Mouse (Mus musculus) cerebellum, adult 2 months (tissue): ENCODE measurements around the gene Cdc42bpb.

Source experiments
- CTCF ChIP-seq: fragments of 200-500 bp; IDR thresholded peaks from 2 replicates; pipeline ENCODE4 v1.5.1; 2011; ENCODE audit warnings: low read depth, mild to moderate bottlenecking, control low read depth, low read length, moderate library complexity, borderline replicate concordance; ENCODE audit not compliant: insufficient read depth
- POLR2A ChIP-seq: fragments of 200-500 bp; IDR thresholded peaks from 2 replicates; pipeline ENCODE4 v1.6.1; 2011; ENCODE audit warnings: low read length, control low read depth, borderline replicate concordance; ENCODE audit not compliant: insufficient read depth

GRCm38 (mm10) chr12:111353439-111353915 lies 24.0 kb downstream of the Cdc42bpb start:
- no peak for TF ChIP-seq CTCF
- TF ChIP-seq POLR2A, result no peak
